Mouse (Mus musculus): ENCODE measurements around the gene Eps8.

DNA sequence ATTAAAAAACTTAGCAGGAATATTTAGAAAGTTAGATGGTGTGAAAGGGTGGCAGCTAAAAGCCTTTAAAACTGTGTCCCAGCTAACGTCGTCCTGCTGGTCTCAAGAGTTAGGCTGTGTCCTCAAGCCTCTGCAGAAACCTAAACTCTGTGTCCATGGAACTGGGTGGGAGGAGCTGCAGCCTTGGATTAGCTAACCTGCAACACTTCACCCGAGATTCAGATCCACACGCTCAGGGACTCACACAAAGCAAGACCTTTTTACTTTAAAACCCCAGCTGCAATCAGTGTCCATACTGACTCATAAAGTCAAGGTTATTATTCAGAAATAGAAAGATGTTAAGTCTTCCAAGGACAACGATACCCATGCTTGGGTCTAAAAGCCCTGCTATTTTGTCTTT, 18.5 kb downstream of the Eps8 start:
- TF ChIP-seq CTCF (IDR thresholded peaks at IDR 0.05; ENCODE audit: low read depth) (no peak), EP300 (IDR thresholded peaks at IDR 0.05; ENCODE audit: low read depth) (no peak)

Data from liver, postnatal 0 days (tissue).